Mouse (Mus musculus): ENCODE results near the gene Prl8a1.

GRCm38 (mm10) chr13:27553336-27553735 is 28.6 kb downstream of the Prl8a1 start:
- TF ChIP-seq EP300 (IDR thresholded peaks at IDR 0.05; ENCODE audit: low read depth): no peak
- no peak for TF ChIP-seq CTCF (IDR thresholded peaks at IDR 0.05; ENCODE audit: low read depth)

All from liver, embryonic 14.5 days (tissue).